Mouse (Mus musculus) thymus, postnatal 4 days (tissue): ENCODE measurements around the gene Ints14.

ENCODE experiments used
- DNase-seq: peaks from one replicate; pipeline ENCODE4 v3.0.0; 2021

The Ints14 gene

DNA sequence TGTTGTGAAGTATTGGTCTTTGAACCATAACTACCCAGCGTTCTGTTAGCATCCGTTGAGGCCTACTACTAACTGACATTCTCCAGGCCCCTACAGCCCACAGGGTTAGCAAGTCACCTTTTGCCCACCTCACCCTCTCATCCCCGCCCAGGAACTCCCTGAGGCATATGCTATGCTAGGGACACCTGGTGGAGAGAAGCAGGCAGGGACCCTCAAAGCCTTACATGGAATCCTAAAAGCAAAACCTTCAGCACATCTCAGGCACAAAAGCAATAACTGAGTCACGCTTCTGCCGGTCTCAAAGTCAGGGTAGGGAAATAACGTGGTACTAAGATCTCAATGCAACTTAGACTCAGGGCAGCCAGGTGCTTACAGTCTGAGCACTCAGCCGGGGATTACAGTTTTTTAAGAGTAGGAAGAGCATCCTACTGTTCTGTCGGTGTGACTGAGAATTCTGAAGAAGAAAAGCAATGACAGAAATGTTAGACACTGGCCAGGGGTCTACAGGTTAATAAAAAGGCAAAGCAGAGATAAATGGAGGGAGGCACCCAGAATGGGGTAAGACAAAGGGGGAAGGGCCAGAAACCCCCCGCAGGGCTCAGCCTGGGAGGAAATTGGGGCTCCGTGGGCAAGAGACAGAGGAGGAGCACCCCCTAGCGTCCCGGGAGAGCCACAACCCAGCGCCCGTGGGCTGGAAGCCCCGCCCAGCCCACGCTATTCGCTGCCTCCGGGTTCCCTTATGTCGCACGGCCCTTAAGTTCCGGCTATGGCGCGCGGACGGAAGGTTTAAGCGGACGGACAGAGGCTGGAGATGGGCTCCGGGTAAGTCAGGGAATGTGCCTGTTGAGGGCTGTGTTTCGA, at the start of gene Ints14:
TSS of gene Ints14 (plus strand) at position 789 of the 861 bp plus-strand sequence.
- peak; percentile 98 for DNase-seq

DNA sequence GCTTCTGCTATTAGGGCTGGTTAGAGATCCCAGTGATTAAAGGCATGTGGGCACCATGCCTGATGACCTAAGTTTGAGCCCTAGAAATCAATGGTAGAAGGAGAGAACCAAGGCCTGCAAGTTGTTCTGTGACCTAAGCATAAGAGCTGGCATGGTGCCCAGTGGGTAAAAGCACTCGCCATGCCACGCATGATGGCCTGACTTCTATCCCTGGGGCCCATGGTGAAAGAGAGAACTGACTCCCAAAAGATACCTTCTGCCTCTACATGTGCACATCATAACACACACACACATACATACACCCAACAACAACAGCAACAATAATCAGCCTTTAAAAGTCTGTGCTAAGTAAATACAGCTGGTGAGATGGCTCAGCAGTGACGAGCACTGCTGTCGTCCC, 47.3 kb upstream of the Ints14 start:
- DNase-seq: no peak

DNA sequence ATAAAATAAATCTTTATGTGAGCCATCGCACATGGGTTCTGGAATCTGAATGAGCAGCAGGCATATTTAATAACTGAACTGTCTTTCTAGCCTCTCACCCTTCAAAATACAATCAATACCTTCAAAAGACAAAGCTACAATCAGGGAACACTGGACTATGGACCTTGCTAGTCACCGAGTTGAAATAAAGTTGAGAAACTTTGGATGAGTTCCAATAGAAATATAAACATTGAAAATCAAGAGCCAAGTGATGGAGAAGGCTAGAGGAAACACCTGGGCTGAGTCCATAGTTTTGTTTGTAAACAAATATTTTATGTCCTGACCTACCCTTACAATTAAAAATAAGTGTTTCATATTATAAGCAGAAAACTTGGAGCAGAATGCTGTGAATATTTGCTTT, 46.7 kb upstream of the Ints14 start:
- no peak for DNase-seq

DNA sequence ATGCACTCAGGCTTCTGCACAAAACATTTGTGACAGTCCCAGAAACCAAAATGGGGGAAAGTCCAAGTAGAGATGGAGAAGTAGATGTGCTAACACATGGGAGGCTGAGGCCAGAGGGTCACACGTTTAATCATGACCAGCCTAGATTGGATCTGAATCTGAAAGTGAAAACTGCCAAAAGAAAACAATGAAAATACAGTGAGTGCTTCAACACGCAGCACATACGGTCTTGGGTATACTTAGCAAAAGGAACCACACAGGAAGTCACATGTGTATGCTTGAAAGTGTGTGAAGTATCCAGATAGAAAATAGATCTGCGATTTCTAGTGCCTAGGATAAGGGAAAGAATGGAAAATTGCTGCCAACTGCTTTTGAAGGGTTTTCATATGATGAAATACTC, 46.1 kb upstream of the Ints14 start:
- DNase-seq: no peak

DNA sequence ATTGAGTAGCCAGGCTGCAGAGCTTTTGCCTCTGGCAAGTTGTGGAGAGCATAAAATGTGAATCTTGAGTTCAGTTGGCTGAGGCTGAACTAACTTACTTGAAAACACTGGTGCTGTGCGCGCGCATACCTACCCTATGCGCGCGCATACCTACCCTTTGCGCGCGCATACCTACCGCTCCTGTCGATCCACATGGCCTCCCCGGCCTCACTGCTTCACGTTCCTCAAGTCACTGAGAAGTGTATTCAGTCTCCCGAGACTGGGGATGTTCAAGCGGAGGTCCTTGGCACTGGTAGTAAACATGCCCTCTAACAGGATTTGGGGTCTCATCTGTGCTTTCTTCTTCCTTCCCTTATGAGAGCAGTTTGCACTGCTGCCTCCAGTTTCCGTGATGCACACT, 42.1 kb upstream of the Ints14 start:
- peak; percentile 81 for DNase-seq

DNA sequence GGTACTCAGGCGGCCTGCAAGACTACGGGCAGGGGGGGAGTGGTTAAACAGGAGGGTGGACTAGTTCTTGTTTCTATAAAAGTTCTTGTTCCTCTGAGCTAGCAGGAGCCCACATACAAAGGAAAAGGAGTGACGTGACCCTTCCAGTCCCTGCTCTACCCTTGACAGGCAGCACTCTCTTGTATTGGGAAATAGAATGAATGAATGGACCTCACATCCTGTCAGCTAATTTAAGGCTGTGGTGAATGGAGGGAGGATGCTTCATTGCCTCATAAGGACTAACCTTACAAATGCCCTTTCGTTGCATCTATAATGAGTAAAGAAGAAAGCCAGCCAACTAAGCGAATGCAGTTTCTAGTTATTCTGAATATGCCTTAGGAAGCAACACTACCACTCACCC, 34.9 kb upstream of the Ints14 start:
- DNase-seq: no peak

DNA sequence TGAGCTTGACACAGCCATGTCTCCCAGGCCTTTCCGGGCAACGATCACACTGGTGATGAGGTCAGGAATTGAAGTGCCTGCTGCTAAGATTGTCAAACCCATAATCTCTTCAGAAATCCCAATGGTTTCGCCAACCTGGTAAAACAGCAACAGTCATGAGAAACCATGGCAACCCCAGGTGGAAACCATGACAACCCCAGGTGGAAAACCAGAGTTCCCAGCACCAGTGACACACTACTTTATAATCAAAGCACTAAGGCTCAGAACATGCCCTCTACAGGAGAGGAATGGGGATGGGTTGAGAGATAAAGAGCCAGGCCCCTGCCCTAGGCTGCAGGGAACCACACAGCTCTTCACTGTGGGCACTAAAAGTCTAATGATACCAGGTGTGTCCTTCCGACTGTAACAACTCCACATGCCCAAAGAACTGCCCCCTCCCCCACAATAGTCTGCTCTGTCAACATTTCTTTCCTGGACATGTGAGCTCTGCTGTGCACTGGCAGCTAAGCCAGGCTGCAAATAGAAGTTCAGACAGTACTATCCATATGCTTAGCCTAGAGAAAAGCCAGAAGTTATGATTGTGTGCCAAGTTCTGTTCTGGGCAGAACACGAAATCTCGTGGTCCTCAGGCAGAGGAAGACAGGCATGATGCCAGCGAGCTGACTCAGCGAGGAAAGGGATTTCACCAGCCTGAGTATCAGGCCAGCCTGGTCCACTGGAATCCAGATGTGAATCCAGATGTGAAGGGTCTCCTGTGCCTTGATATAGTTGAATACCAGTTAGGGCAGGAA, 34.3 kb upstream of the Ints14 start:
- DNase-seq: no peak

DNA sequence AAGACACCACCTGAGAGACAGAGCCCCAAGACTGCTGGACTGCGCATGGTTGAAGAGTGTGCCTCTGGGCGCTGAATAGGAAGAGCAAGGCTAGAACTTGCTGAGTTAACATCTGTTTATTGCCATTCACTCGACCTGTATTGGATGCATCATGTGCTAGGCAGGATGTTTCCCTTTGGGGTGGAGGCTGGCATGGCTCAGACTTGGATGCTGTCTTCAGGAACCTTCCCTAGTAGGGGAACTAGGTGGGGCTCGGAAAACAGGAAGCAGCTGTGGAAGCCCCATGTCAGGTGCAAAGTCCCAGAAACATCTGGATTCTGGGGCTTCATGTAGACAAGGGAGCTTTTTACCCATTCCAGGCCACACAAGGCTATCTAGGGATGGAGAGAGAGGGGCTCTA, 30.4 kb upstream of the Ints14 start:
- no peak for DNase-seq

DNA sequence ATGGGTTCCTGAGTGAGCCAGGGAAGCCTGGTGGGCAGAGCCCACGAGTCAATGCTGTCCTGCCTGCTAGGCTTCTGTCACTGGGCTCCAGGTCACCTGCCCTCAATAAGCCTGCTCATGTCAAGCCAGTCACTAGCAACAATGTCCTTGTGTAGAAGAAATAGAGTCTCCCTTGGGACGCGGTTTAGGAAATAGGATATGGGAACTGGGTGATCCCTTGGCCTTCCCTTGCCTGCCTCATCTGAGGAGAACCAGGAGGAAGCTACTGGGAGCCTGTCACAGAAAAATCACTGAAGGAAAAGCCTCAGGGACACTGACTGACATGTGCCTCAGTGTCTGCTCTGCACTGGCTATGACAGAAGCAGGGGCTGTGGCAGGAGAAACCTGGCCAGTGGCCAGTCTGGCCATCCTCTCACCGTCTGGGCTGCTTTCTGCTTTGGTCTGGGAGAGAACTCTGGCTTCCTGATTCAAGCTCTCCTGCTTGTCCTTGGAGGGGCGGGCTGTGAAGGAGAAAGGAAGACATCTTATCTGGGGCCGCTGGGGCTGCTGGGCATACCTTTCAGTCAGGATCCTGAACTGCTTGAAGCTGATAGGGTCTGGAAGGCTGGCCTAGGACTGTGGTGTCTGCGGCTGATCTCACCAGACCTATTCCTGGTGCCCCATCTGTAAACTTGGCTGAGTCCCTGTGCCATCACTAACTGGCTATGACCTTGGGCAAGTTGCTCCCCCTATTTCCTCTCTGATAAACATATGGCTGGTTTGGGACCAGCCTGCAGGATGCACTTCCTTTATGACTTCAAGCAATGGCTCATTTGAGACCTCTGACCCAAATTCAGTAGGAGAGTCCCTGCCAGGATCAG, 28.7 kb upstream of the Ints14 start:
- no peak for DNase-seq

DNA sequence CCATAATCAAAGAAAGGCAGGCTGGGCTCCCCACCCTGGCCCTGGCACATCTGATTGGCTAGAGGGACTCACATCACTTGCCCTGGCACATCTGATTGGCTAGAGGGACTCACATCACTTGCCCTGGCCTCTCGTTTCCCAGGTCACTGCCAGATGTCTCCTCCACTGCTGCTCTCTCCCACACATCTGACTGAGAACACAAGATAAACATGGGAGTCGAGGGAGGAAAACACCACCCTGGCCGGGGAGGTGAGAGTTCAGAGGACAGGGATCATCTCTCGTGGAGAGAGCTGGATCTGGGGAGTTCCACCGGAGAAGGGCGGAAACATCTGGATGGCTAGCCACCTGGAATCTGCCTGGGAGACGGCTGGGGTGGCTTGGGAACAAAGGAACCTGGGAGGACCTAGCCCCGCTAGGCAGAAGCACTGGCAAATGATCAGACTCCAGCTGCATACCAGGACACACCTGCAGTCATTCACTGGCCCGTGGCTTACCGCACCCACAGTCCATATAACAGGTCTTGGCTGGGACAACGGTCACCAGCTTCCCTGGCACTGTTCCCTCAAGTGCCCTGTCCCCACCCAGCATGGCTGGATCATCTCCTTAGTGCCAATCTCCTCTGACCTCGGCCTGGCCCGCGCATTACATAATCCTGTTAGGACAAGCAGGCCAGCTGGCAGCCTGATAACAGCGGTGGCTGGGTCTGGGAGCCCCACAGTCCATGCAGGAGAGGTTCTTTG, 26.5 kb upstream of the Ints14 start:
- no peak for DNase-seq

DNA sequence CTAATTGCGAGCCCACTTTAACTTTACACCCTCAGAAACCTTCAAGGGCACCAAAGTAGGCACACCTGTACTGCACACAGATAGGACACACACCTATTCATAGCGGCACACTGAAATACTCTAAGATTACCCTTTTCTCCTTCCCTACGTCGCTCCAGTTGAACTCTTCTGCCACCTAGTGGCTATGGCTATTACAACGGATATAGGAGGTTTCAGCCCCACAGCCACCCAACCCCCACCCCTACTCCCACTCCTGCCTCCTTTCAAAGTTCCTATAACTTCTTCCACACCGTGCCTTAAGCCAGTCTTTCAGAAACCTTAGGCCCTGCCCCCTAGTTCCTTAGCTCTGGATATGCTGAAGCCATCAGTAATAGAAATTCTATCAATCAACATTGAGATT, 24.2 kb upstream of the Ints14 start:
- DNase-seq: peak; percentile 81

DNA sequence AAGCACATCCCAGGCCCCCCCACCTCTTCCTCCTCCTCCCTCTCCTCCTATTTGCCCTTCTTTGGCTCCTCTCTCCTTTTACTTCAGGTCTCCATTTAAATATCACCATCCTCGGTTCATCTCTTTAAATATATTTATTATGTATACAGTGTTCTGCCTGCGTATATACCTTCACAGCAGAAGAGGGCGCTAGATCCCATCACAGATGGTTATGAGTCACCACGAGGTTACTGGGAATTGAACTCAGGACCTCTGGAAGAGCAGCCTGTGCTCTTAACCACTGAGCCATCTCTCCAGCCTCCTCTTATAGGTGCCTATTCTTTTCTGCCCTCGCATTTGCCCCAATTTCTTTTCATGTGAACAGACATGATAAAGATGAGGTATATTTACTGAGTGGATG, 23.2 kb upstream of the Ints14 start:
- no peak for DNase-seq

DNA sequence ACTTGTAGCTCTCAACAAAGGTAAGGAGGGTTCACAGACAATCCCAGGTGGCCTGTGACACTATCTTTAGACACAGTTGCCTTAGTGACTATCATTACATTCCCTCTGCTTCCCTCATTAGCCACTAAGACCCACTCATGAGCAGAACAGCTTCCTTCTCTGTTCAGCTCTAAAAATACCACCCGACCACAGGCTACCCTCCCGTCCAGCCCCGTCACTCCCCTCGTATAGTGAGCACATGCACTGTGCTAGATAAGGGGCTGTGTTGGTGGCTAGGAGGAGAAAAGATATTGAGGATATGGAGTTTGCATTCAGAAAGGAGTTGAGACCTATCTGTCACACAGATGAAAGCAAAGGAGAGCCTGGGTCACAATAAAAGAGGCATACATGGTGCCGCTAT, 22.2 kb upstream of the Ints14 start:
- DNase-seq: no peak

DNA sequence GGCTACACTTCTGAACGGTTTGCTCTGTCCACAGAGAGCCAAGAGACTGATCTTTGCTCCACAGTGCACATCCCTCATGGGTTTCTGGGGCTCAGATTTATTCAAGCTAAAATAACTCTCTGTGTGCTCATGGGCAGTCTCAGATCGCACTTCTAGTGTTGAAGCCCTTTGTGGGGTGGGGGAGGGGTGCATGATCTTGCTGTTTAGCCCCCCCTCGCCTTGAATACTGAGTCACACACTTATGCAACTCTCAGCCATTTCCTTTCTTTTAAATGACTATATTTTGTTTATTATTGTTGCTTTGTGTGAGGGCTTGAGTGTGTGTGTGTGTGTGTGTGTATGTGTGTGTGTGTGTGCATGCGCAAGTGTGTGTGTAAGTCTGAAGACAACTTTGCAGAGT, 21.4 kb upstream of the Ints14 start:
- no peak for DNase-seq

DNA sequence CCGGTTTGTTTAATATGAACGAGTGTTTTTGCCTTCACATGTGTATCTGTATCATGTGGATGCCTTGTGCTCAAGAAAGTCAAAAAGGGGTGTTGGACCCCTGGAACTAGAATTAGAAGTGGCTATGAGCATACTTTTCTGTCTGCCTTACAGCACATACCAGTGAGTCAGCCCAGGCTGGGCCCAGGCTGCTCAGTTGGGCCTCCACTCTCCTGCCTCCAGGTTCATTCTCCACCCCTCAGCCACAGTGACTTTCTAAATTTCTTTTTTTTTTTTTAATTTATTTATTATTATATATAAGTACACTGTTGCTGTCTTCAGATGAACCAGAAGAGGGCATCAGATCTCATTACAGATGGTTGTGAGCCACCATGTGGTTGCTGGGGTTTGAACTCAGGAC, 20.9 kb upstream of the Ints14 start:
- DNase-seq: no peak

DNA sequence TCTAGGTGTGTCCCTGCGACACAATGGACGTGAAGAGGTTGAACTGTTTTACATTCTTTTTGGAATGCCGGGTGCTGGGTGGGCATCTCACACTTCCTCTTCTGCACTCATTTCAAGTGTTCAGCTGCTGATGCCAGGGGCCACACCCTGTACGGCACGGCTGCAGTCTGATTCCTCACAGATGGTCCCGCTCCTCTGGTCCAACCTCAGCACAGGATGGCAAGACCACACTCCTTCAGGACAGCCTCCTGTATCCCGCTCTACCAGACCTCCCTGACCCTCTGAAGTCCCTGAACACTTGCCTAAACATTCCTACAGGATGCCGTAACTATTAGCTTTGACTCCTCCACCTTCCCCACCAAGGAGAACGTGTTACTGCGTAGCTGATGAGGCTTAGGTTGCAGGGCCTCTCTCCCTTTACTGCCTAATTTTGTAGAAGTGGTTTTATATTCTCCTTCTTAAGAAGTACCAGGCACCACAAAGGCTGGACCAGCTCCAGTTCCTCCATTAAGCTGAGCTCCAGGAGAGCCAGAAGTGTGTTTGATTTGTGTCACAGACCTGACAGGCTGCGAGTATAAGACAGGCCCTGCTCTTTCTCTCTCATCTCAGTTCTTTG, 19.9 kb upstream of the Ints14 start:
- no peak for DNase-seq

DNA sequence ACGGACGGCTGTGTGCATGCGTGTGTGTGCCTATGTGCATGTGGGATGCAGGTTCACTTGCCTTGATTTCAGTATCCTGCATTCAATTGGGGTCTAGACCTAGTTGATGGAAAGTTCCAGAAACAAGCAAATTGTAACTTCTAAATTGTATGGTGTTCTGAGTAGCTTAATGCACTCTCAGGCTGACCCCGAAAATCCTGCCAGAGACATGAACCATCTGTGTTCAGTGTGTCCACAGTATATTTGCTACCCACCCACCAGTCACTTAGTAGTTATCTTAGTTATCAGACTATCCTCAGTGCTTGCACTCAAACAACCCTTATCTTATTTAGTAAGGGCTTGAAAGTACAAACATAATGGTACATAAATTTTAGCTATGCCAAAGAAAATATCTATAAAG, 19.1 kb upstream of the Ints14 start:
- no peak for DNase-seq

DNA sequence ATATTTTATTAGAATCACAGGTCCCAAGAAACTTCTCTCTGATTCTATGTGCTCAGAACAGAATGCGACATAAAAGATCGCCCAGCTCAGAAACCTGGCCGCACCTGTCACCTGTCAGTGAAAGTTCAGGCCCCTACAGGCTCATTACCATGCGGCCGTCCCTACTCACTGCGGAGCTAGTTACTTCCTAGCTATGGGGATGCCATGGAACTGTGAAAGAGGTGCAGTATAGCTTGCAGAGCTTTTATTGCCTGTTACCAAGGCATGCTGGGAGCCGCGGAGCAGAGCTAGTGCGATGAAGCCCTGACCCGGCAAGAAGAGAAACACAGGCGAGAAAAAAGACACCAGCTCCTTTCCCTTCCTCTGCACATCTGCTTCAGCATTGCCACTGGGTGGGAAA, 16.7 kb upstream of the Ints14 start:
- no peak for DNase-seq

DNA sequence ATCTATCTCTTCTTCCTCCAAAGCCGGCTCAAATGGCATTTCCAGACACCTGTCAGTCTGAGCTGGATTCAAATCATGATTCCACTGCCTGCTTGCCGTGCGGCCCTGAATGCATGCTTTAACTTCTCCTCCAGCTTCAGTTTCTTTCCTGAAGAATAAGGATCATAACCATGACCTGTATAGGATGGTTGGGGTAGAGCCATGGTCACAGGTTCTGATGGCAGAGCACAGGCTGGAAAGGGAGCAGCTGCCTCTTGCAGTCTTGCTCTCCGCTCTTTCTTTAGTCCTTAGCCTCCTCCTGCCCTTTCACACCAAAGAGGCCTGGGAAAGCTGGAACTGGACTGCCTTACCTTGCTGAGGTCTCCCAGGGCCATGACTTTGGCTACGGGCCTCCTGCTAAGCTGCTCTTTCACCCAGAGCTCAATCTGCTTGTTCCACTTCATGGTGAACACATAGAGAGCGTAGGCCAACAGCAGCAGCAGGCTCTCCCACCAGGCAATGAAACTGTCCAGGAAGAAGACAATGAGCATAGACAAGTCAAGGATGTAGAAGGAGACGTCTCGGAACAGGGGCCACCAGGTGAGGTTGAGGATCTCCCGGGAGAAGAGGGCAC, 13.1 kb upstream of the Ints14 start:
- DNase-seq: no peak

DNA sequence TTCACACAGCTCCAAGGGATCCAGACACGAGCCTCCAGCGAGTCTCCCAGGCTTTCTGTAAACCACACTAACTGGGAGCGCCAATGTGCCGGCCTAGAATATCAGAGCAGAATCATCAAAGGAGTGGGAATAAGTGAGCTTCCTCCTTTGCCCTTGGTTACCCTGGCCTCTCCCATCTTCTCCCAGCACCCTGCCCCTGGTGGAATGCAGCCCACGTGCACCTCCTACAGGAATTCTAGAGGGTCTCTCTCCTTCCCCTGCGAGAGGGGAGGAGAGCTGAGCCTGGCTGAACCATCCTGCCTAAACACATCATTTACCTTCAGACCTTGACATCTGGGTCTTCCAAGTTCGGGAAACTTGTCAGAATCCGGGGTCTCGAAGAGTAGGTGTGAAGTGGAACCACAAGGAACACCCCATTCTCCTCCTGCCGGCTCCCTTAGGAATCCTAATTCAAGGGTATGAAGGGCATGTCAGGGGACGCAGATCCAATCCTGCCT, 9.5 kb upstream of the Ints14 start, which contains the start of gene Slc24a1:
TSS of gene Slc24a1 (minus strand) at position 447 of the 497 bp plus-strand sequence.
- no peak for DNase-seq

DNA sequence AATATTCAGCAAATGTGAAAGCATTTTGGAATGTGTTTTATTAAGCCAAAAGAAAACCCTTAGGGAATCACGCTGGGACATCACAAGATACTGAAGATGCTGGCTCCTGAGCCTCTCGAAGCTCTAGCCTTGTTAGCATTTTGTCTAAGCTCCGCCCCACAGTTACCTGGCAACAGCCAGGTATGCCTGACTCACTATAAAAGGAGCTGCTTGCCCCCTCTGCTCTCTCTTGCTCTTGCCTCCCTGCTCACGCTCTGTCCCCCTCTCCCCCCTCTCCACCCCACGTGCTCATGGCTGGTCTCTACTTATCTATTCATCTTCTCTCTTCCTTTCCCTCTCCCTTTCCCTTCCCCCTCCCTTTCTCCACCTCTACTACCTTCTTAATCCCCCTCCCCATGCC, 8.7 kb upstream of the Ints14 start:
- no peak for DNase-seq
